8 mouse cellular contexts compared by ENCODE assay signal in genomic region chr2:26475505-26476430, GRCm38 (mm10). TPM values are rescaled to one million over a fixed set of nuclear protein-coding genes. Genes with fewer than 3 reads are reported as not detected.
A peak's percentile ranks its signal among the peaks of the same experiment; 100 is the strongest.
DNase-seq lines count a peak whose midpoint lies in the region; ATAC-seq lines count a peak whose summit lies in the region.

No protein-coding gene starts in this region.

- peaks cover 2% of the 10 kb centered on the region; the same call in 1 of the 2 replicates for H3K4me1 ChIP-seq in lung, embryonic 16.5 days (replicated peaks; ENCODE audit: control insufficient read depth, insufficient read depth, low read length)
- H3K4me1 ChIP-seq in forebrain, embryonic 15.5 days, result peaks cover 38% of the 10 kb centered on the region
- H3K4me1 ChIP-seq in liver, embryonic 13.5 days (replicated peaks), result peaks cover 9% of the 10 kb centered on the region; the same call in 1 of the 2 replicates
- no peaks in the 10 kb centered on the region for H3K4me1 ChIP-seq in stomach, embryonic 14.5 days (ENCODE audit: control insufficient read depth, insufficient read depth, low read length)

- no peaks in the 10 kb centered on the region for H3K27me3 ChIP-seq in lung, embryonic 16.5 days (ENCODE audit: control insufficient read depth, insufficient read depth, low read depth, low read length)
- H3K27me3 ChIP-seq in forebrain, embryonic 15.5 days, result no peaks in the 10 kb centered on the region
- no peaks in the 10 kb centered on the region for H3K27me3 ChIP-seq in liver, embryonic 13.5 days
- H3K27me3 ChIP-seq in stomach, embryonic 14.5 days (ENCODE audit: control insufficient read depth, insufficient read depth, low read length), result no peaks in the 10 kb centered on the region

- peak overlapping the region; percentile 89 for H3K27ac ChIP-seq in lung, embryonic 16.5 days (ENCODE audit: low read length)
- peak overlapping the region; percentile 78 for H3K27ac ChIP-seq in forebrain, embryonic 15.5 days (replicated peaks)
- H3K27ac ChIP-seq in liver, embryonic 13.5 days, result peak overlapping the region; percentile 35; the same call in 1 of the 2 replicates
- peak overlapping the region; percentile 53; the same call in 1 of the 2 replicates for H3K27ac ChIP-seq in stomach, embryonic 14.5 days (ENCODE audit: low read length)

- no peak overlapping the region for H3K4me2 ChIP-seq in lung, embryonic 16.5 days (ENCODE audit: low read depth, low read length)
- no peak overlapping the region for H3K4me2 ChIP-seq in forebrain, embryonic 15.5 days (replicated peaks)
- H3K4me2 ChIP-seq in liver, embryonic 13.5 days, result no peak overlapping the region
- no peak overlapping the region for H3K4me2 ChIP-seq in stomach, embryonic 14.5 days (replicated peaks; ENCODE audit: low read depth, low read length)

- H3K36me3 ChIP-seq in lung, embryonic 16.5 days (ENCODE audit: control insufficient read depth, insufficient read depth, low read length), result peaks cover 72% of the 10 kb centered on the region
- peaks cover 41% of the 10 kb centered on the region for H3K36me3 ChIP-seq in forebrain, embryonic 15.5 days
- H3K36me3 ChIP-seq in liver, embryonic 13.5 days, result peaks cover 65% of the 10 kb centered on the region
- peaks cover 82% of the 10 kb centered on the region for H3K36me3 ChIP-seq in stomach, embryonic 14.5 days (ENCODE audit: control insufficient read depth, insufficient read depth, low read length)

- intact Hi-C loops in gastrocnemius, postnatal 36 days (cut with DNase I), result no loop called here

- ATAC-seq in lung, embryonic 16.5 days (ENCODE audit: low read depth), result no peak
- peak; percentile 60 for ATAC-seq in forebrain, embryonic 15.5 days (replicated peaks)
- ATAC-seq in liver, embryonic 13.5 days (ENCODE audit: low read depth), result no peak
- no peak for ATAC-seq in stomach, embryonic 14.5 days (ENCODE audit: insufficient number of reproducible peaks, insufficient read depth, low FRiP score, low read depth)
- ATAC-seq in CD4-positive, CD25-positive, alpha-beta regulatory T cell, adult 4 months, result no peak

- H3K9me3 ChIP-seq in lung, embryonic 16.5 days (ENCODE audit: control insufficient read depth, low read length), result no peaks in the 10 kb centered on the region
- H3K9me3 ChIP-seq in forebrain, embryonic 15.5 days, result no peaks in the 10 kb centered on the region
- no peaks in the 10 kb centered on the region for H3K9me3 ChIP-seq in liver, embryonic 13.5 days (replicated peaks)
- no peaks in the 10 kb centered on the region for H3K9me3 ChIP-seq in stomach, embryonic 14.5 days (ENCODE audit: control insufficient read depth, low read depth, low read length)

- H3K9ac ChIP-seq in lung, embryonic 16.5 days (ENCODE audit: low read length), result peak overlapping the region; percentile 38
- H3K9ac ChIP-seq in forebrain, embryonic 15.5 days (replicated peaks), result no peak overlapping the region
- no peak overlapping the region for H3K9ac ChIP-seq in liver, embryonic 13.5 days
- H3K9ac ChIP-seq in stomach, embryonic 14.5 days (replicated peaks; ENCODE audit: low read depth, low read length), result no peak overlapping the region

- no peak overlapping the region for H3K4me3 ChIP-seq in lung, embryonic 16.5 days (ENCODE audit: low read length)
- H3K4me3 ChIP-seq in forebrain, embryonic 15.5 days, result no peak overlapping the region
- no peak overlapping the region for H3K4me3 ChIP-seq in liver, embryonic 13.5 days (replicated peaks)
- no peak overlapping the region for H3K4me3 ChIP-seq in stomach, embryonic 14.5 days (ENCODE audit: low read depth, low read length)

- no peak for DNase-seq in lung, adult 18-20 months
- no peak for DNase-seq in liver, embryonic 13.5 days
- no peak for DNase-seq in left cerebral cortex, adult 11 months (ENCODE audit: low spot score)
- DNase-seq in gastrocnemius, postnatal 36 days, result no peak

- WGBS in lung, embryonic 16.5 days, result 66% methylated on average over 13 of the region's 13 CpGs
- 59% methylated on average over 13 of the region's 13 CpGs for whole genome bisulfite sequencing in forebrain, embryonic 15.5 days
- whole genome bisulfite sequencing in liver, embryonic 13.5 days (ENCODE audit: insufficient replicate concordance), result 51% methylated on average over 13 of the region's 13 CpGs
- 76% methylated on average over 13 of the region's 13 CpGs for WGBS in stomach, embryonic 14.5 days

RNA-seq across cellular contexts. Expression of gene Sec16a, which starts 30.8 kb away (rescaled TPM):
- 21.8 and 23.2 TPM in 2 replicates for polyA plus RNA-seq in lung, embryonic 16.5 days (2015; fragmentation: Nextera tagmentation; extraction: Ambion mirVana)
- polyA plus RNA-seq in forebrain, embryonic 15.5 days (2015; fragmentation: Nextera tagmentation; extraction: Ambion mirVana), result 18.3 and 19.8 TPM in 2 replicates
- 6.9 and 8.5 TPM in 2 replicates for polyA plus RNA-seq in liver, embryonic 13.5 days (2015; fragmentation: Nextera tagmentation; extraction: Ambion mirVana)
- polyA plus RNA-seq in stomach, embryonic 14.5 days (2014; fragmentation: Nextera tagmentation; extraction: Ambion mirVana), result 33.4 and 37.7 TPM in 2 replicates
- polyA plus RNA-seq in CD4-positive, CD25-positive, alpha-beta regulatory T cell, adult 4 months (2017; shearing (Covaris generic)), result 10 to 100 TPM; 24.8 to 31.7 TPM
- total RNA-seq in gastrocnemius, postnatal 36 days (2021), result 10 to 100 TPM; 21.0 to 23.9 TPM

RNA-seq across cellular contexts. Expression of gene Notch1, which starts 40.7 kb away (rescaled TPM):
- polyA plus RNA-seq in lung, embryonic 16.5 days (2015; fragmentation: Nextera tagmentation; extraction: Ambion mirVana), result 20.5 and 22.0 TPM in 2 replicates
- 22.6 and 26.1 TPM in 2 replicates for polyA plus RNA-seq in forebrain, embryonic 15.5 days (2015; fragmentation: Nextera tagmentation; extraction: Ambion mirVana)
- 1.5 and 1.6 TPM in 2 replicates for polyA plus RNA-seq in liver, embryonic 13.5 days (2015; fragmentation: Nextera tagmentation; extraction: Ambion mirVana)
- 29.5 and 31.7 TPM in 2 replicates for polyA plus RNA-seq in stomach, embryonic 14.5 days (2014; fragmentation: Nextera tagmentation; extraction: Ambion mirVana)
- 10 to 100 TPM; 21.9 to 33.0 TPM for polyA plus RNA-seq in CD4-positive, CD25-positive, alpha-beta regulatory T cell, adult 4 months (2017; shearing (Covaris generic))
- 1 to 10 TPM; 7.7 to 8.0 TPM for total RNA-seq in gastrocnemius, postnatal 36 days (2021)

Comparison
In these comparisons a context has a peak if more than half of its experiments do, and no peak if none do; other contexts are left out.
1. H3K27ac ChIP-seq: peak in every context shown above with its lines; median percentile 89 in lung, embryonic 16.5 days; 78 in forebrain, embryonic 15.5 days; 53 in stomach, embryonic 14.5 days; 35 in liver, embryonic 13.5 days.